Mouse (Mus musculus) bone marrow, adult 2 months (tissue): Measurements from ENCODE around the gene Selenof.

Experiments used
- CTCF ChIP-seq: fragments of 200-500 bp; IDR thresholded peaks from 2 replicates; pipeline ENCODE4 v1.5.1; 2011; ENCODE audit warnings: low read length, control low read depth; ENCODE audit not compliant: control insufficient read depth, insufficient read depth
- POLR2A ChIP-seq: fragments of 200-500 bp; IDR thresholded peaks from 2 replicates; pipeline ENCODE4 v1.6.1; 2011; ENCODE audit warnings: low read depth, mild to moderate bottlenecking, control low read depth, low read length, borderline replicate concordance; ENCODE audit not compliant: control insufficient read depth

DNA sequence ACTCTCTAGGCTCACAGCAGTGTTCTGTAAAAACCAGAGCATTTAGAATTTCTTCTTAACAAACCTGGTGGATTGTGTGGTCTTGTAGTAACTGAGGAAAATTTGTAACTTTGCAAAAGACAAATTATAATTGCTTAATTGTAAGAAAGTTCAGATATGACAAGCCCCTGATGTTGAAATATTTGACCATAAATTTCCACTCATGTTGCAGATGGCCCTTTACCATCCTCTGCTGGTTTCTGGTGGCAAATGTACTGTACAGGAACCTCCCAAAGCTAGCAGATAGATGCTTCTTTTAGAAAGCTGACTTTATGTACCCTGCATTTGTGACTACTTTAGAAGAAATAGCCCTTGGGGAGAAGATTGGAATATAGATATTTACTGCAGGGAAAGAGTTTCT, 69.9 kb downstream of the Selenof start:
- no peak for TF ChIP-seq CTCF
- no peak for TF ChIP-seq POLR2A
